Mouse (Mus musculus) embryo, embryonic 11.5 days (tissue): ENCODE results near the gene Nfkb1.

ENCODE experiments used
- DNase-seq: peaks from one replicate; pipeline ENCODE4 v3.0.0-alpha.2; 2012; ENCODE audit warnings: low read depth, low spot score

Gene Nfkb1

GRCm38 (mm10) chr3:135702658-135703057 is 11.3 kb upstream of the Nfkb1 start:
- no peak for DNase-seq

GRCm38 (mm10) chr3:135699523-135700264 is 8.3 kb upstream of the Nfkb1 start:
- no peak for DNase-seq

GRCm38 (mm10) chr3:135698466-135698975 is 7.2 kb upstream of the Nfkb1 start:
- DNase-seq, result no peak

- DNase-seq, result no peak
Observed at GRCm38 (mm10) chr3:135696262-135696661, 4.9 kb upstream of the Nfkb1 start.

GRCm38 (mm10) chr3:135692999-135693398 is 1.7 kb upstream of the Nfkb1 start:
- DNase-seq, result no peak

- DNase-seq, result no peak
Observed at GRCm38 (mm10) chr3:135690568-135691190, 668 bp downstream of the Nfkb1 start.

GRCm38 (mm10) chr3:135689773-135690567 is 1.4 kb downstream of the Nfkb1 start:
- DNase-seq, result no peak

- no peak for DNase-seq
Observed at GRCm38 (mm10) chr3:135688970-135689772, 2.2 kb downstream of the Nfkb1 start.

GRCm38 (mm10) chr3:135687965-135688364 is 3.4 kb downstream of the Nfkb1 start:
- no peak for DNase-seq

- DNase-seq, result no peak
Observed at GRCm38 (mm10) chr3:135686419-135686818, 4.9 kb downstream of the Nfkb1 start.

- DNase-seq, result no peak
Observed at GRCm38 (mm10) chr3:135683275-135683674, 8.1 kb downstream of the Nfkb1 start.

GRCm38 (mm10) chr3:135682240-135682639 is 9.1 kb downstream of the Nfkb1 start:
- no peak for DNase-seq

GRCm38 (mm10) chr3:135681272-135681783 is 10.0 kb downstream of the Nfkb1 start:
- no peak for DNase-seq

GRCm38 (mm10) chr3:135680213-135680843 is 11.0 kb downstream of the Nfkb1 start:
- DNase-seq, result no peak

GRCm38 (mm10) chr3:135677064-135677463 is 14.3 kb downstream of the Nfkb1 start:
- DNase-seq, result no peak

- no peak for DNase-seq
Observed at GRCm38 (mm10) chr3:135676364-135676763, 15.0 kb downstream of the Nfkb1 start.

- DNase-seq, result no peak
Observed at GRCm38 (mm10) chr3:135675480-135675879, 15.9 kb downstream of the Nfkb1 start.

GRCm38 (mm10) chr3:135674716-135675392 is 16.5 kb downstream of the Nfkb1 start:
- no peak for DNase-seq

- no peak for DNase-seq
Observed at GRCm38 (mm10) chr3:135673695-135674094, 17.7 kb downstream of the Nfkb1 start.

- DNase-seq, result no peak
Observed at GRCm38 (mm10) chr3:135673041-135673440, 18.3 kb downstream of the Nfkb1 start.
